Mouse (Mus musculus): ENCODE measurements at regions not wholly inside any gene's neighbourhood (a gene's known extent, or its start where the extent isn't known, plus 50 kb on each side); places are given as distances from the start of the nearest gene placed in this dataset.
"Not testable (repeated sequence)": the region's sequence is repeated elsewhere in the genome, so short reads cannot be mapped to it uniquely, and the experiment has no call there.

DNA sequence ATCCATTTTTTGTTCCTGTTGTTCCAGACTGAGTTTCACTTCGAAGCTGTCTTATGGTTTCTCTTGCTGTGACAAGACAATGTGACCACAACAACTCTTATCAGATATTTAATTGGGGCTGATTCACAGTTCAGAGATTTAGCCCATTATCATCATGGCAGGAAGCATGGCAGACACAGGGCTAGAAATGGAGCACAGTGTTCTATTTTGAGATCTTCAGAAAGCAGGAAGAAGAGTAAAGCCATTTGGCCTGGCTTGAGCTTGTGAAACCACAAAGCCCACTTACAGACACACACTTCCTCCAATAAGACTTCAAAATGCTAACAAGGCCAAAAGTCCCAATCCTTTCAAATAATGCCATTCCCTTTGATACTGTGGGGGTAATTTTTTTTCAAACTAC is 670.4 kb upstream of the Cdh12 start:
- H3K4me3 ChIP-seq (ENCODE audit: extremely low read depth, insufficient read depth, insufficient read length) = no peak overlapping the region
- 32% methylated on average over 1 of the region's 1 CpGs for WGBS
- no peaks in the 10 kb centered on the region for H3K27me3 ChIP-seq (ENCODE audit: control insufficient read depth, insufficient read depth, low read length)
- DNase-seq (ENCODE audit: low read depth in 1 of 2, low spot score in 2 of 2) = no peak
- no peaks in the 10 kb centered on the region for H3K36me3 ChIP-seq (ENCODE audit: control insufficient read depth, insufficient read depth, low read length)
- TF ChIP-seq POLR2A (IDR thresholded peaks at IDR 0.05; ENCODE audit: low read depth, low read length) = no peak
- no peaks in the 10 kb centered on the region for H3K4me1 ChIP-seq (ENCODE audit: control insufficient read depth, insufficient read depth, insufficient read length)
- H3K27ac ChIP-seq (ENCODE audit: insufficient read depth, low read length) = no peak overlapping the region

DNA sequence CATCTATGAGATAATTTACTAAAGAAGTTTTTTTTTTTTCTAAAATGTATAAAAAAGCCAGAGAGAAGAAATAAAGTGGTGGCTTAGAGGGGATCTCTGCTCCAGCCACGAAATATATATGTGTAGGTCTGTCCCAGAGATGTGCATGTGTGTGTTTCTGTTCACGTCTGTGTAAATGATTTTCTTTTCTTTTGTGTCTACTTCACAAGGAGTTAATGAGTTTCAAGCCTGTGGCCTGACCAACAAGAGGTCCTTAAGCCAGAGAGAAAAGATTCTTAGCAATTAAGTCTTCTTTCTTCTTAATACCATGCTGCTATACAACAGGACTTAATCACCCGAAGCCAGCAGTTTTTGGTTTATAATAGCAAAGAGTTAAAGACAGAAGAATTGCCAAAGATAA is 665.2 kb upstream of the Cdh12 start:
- Histone ChIP-seq H3K4me1 (ENCODE audit: control insufficient read depth, insufficient read depth, insufficient read length) (no peaks in the 10 kb centered on the region), H3K36me3 (ENCODE audit: control insufficient read depth, insufficient read depth, low read length) (no peaks in the 10 kb centered on the region), H3K4me3 (ENCODE audit: extremely low read depth, insufficient read depth, insufficient read length) (no peak overlapping the region), H3K27me3 (ENCODE audit: control insufficient read depth, insufficient read depth, low read length) (no peaks in the 10 kb centered on the region), H3K27ac (ENCODE audit: insufficient read depth, low read length) (no peak overlapping the region)
- WGBS = 74% methylated on average over 3 of the region's 3 CpGs
- TF ChIP-seq CTCF (IDR thresholded peaks at IDR 0.05; ENCODE audit: extremely low read depth, insufficient read depth, insufficient read length, insufficient replicate concordance) (no peak), POLR2A (IDR thresholded peaks at IDR 0.05; ENCODE audit: low read depth, low read length) (no peak)
- DNase-seq (ENCODE audit: low read depth in 1 of 2, low spot score in 2 of 2) = no peak

DNA sequence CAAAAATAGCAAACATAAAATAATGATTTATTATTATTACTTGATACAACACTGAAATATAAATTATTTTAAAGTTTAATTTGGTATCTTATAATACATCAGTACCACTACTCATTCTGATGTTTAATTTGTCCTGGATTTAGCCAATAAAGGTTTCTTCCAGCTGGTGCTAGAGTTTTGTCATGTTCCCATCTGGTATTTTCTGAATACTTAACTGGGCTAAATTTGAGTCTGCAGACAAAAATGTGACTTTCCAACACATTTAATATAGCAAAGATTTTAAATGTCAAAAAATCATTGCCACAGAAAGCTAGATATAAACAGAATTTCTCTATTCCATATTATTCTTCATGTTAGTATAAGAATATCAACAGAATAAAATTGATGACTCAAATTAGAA is 642.1 kb upstream of the Cdh12 start:
- Histone ChIP-seq H3K27me3 (ENCODE audit: control insufficient read depth, insufficient read depth, low read length) (no peaks in the 10 kb centered on the region), H3K4me1 (ENCODE audit: control insufficient read depth, insufficient read depth, insufficient read length) (no peaks in the 10 kb centered on the region), H3K36me3 (ENCODE audit: control insufficient read depth, insufficient read depth, low read length) (no peaks in the 10 kb centered on the region), H3K27ac (ENCODE audit: insufficient read depth, low read length) (no peak overlapping the region), H3K4me3 (ENCODE audit: extremely low read depth, insufficient read depth, insufficient read length) (no peak overlapping the region)
- TF ChIP-seq CTCF (IDR thresholded peaks at IDR 0.05; ENCODE audit: extremely low read depth, insufficient read depth, insufficient read length, insufficient replicate concordance) (no peak), POLR2A (IDR thresholded peaks at IDR 0.05; ENCODE audit: low read depth, low read length) (no peak)
- no peak for DNase-seq (ENCODE audit: low read depth in 1 of 2, low spot score in 2 of 2)

DNA sequence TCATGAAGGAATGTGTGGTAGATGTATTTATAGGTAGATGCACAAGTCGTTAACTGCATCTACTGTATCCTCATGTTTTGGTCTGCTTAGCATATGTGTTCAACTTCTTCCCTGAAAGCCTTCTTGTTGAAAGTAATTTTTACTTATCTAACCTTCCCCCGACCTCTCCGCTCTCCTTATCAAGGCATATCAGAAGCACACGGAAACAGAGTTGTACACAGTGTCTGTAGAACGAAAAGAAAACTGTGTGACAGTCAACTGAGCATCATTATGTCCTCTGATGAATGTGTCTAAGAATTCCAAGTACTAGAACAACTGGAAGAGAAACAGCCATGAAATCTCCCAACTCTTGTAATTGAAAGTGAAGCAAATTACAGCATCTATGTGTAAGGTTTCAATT is 635.4 kb upstream of the Cdh12 start:
- no peak overlapping the region for H3K27ac ChIP-seq (ENCODE audit: insufficient read depth, low read length)
- 81% methylated on average over 5 of the region's 5 CpGs for WGBS
- no peaks in the 10 kb centered on the region for H3K4me1 ChIP-seq (ENCODE audit: control insufficient read depth, insufficient read depth, insufficient read length)
- H3K4me3 ChIP-seq (ENCODE audit: extremely low read depth, insufficient read depth, insufficient read length) = no peak overlapping the region
- no peaks in the 10 kb centered on the region for H3K27me3 ChIP-seq (ENCODE audit: control insufficient read depth, insufficient read depth, low read length)
- no peak for TF ChIP-seq CTCF (IDR thresholded peaks at IDR 0.05; ENCODE audit: extremely low read depth, insufficient read depth, insufficient read length, insufficient replicate concordance)
- no peak for TF ChIP-seq POLR2A (IDR thresholded peaks at IDR 0.05; ENCODE audit: low read depth, low read length)
- no peak for DNase-seq (ENCODE audit: low read depth in 1 of 2, low spot score in 2 of 2)
- H3K36me3 ChIP-seq (ENCODE audit: control insufficient read depth, insufficient read depth, low read length) = no peaks in the 10 kb centered on the region

DNA sequence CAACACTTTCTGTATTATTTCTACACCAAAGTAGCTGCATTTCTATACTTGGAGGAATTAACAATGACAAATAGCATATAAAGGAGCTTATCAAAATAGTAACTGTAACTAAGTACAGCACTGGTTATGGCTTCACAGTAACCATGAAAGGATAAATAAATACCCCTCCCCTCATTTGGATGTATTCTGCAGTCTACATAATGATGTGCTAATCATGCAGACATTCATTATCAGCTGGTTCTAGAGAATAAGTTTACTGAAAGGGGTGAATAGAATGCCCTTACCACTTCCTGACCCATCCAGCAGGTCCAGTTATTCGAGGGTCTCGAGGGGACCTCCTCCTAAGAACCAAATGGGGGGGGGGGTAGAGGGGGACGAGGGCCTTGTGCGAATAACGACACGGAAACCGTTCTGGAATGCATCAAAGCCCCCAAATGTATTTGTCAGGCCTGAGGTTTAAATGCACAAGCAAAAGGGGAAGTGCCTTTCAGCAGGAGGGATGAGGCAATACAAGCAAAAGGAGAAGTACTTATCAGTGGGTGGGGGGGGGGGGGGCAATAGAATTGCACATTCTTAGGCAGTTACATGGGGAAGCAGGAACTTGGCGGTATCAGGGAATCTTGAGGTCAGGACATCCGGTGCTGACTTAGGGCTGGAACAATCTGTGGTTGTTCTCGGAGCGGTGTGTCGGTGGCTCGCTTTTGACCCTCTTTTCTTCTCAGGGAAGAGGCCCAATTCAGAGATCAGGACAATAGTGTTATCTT is 592.0 kb upstream of the Cdh12 start:
- not testable (repeated sequence) for H3K4me3 ChIP-seq (ENCODE audit: extremely low read depth, insufficient read depth, insufficient read length); H3K27me3 ChIP-seq (ENCODE audit: control insufficient read depth, insufficient read depth, low read length); H3K4me1 ChIP-seq (ENCODE audit: control insufficient read depth, insufficient read depth, insufficient read length); H3K36me3 ChIP-seq (ENCODE audit: control insufficient read depth, insufficient read depth, low read length); H3K27ac ChIP-seq (ENCODE audit: insufficient read depth, low read length)
- WGBS = 6% methylated on average over 13 of the region's 13 CpGs
- peak; percentile 6 to 18 for DNase-seq (ENCODE audit: low read depth in 1 of 2, low spot score in 2 of 2)

DNA sequence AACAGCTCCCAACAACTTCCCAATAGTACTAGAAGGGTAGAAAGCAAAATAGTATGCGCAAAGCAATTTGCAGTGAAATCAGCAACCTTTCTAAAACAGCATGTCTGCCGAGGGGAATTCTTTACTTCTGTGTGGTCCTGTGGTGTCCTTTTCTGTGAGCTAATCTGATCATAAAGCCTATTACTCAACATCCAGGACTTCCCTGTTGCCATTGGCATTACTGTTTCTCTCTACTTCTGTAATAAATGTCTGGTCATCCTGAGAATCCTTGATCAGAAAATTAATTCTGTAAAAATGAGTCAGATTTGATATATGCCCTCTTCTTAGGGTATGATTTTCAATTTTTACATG is 591.4 kb upstream of the Cdh12 start:
- WGBS = 17% methylated on average over 2 of the region's 2 CpGs
- no peak for TF ChIP-seq CTCF (IDR thresholded peaks at IDR 0.05; ENCODE audit: extremely low read depth, insufficient read depth, insufficient read length, insufficient replicate concordance)
- TF ChIP-seq POLR2A (IDR thresholded peaks at IDR 0.05; ENCODE audit: low read depth, low read length) = no peak
- no peak for DNase-seq (ENCODE audit: low read depth in 1 of 2, low spot score in 2 of 2)
- no peak overlapping the region for H3K27ac ChIP-seq (ENCODE audit: insufficient read depth, low read length)
- no peaks in the 10 kb centered on the region for H3K36me3 ChIP-seq (ENCODE audit: control insufficient read depth, insufficient read depth, low read length)
- no peaks in the 10 kb centered on the region for H3K4me1 ChIP-seq (ENCODE audit: control insufficient read depth, insufficient read depth, insufficient read length)
- no peaks in the 10 kb centered on the region for H3K27me3 ChIP-seq (ENCODE audit: control insufficient read depth, insufficient read depth, low read length)
- H3K4me3 ChIP-seq (ENCODE audit: extremely low read depth, insufficient read depth, insufficient read length) = no peak overlapping the region

DNA sequence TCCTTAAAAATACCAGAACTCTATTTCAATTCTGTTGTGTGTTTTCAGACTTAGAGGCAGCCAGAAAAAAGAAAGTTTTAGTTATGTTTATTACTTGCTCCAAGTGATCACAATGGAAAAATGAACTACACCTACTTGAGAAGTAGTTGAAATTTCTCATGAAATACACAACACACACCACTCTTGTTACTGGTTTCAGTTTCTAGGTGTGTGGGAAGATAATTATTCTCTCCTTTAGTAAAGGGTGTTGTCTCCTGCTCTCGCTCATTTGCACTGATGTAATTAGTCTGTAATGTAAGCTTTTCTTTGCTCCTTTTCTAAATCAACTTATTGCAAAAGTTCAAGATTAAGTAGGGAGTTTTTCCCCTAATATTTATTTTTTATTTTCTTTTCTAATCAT is 590.4 kb upstream of the Cdh12 start:
- H3K4me1 ChIP-seq (ENCODE audit: control insufficient read depth, insufficient read depth, insufficient read length) = no peaks in the 10 kb centered on the region
- WGBS = 67% methylated on average over 1 of the region's 1 CpGs
- no peaks in the 10 kb centered on the region for H3K36me3 ChIP-seq (ENCODE audit: control insufficient read depth, insufficient read depth, low read length)
- TF ChIP-seq POLR2A (IDR thresholded peaks at IDR 0.05; ENCODE audit: low read depth, low read length) (no peak), CTCF (IDR thresholded peaks at IDR 0.05; ENCODE audit: extremely low read depth, insufficient read depth, insufficient read length, insufficient replicate concordance) (no peak)
- no peaks in the 10 kb centered on the region for H3K27me3 ChIP-seq (ENCODE audit: control insufficient read depth, insufficient read depth, low read length)
- no peak overlapping the region for H3K27ac ChIP-seq (ENCODE audit: insufficient read depth, low read length)
- no peak overlapping the region for H3K4me3 ChIP-seq (ENCODE audit: extremely low read depth, insufficient read depth, insufficient read length)
- DNase-seq (ENCODE audit: low read depth in 1 of 2, low spot score in 2 of 2) = no peak
